Mouse (Mus musculus) erythroblast, embryonic 14.5 days (primary cell): ENCODE data around the gene Cyp2d34.

Experiments used
- GATA1 ChIP-seq: IDR thresholded peaks from 2 replicates; pipeline ENCODE4 v1.6.1; 2012; ENCODE audit warnings: low read length, inconsistent platforms, mixed read lengths
- TAL1 ChIP-seq: IDR thresholded peaks from 3 replicates; pipeline ENCODE4 v1.6.1; 2012; ENCODE audit warnings: low read length, inconsistent platforms, mixed read lengths

GRCm38 (mm10) chr15:82656346-82656745 lies 35.6 kb upstream of the Cyp2d34 start:
- TF ChIP-seq GATA1: no peak
- TF ChIP-seq TAL1: no peak
